Mouse (Mus musculus) cortical plate, adult 2 months (tissue): ENCODE results near the gene Slc4a7. TPM values are rescaled to one million over a fixed set of nuclear protein-coding genes. Genes with fewer than 3 reads are reported as not detected.
A peak's percentile ranks its signal among the peaks of the same experiment; 100 is the strongest.

Experiments used
- H3K27ac ChIP-seq: fragments of 200-500 bp; 2 replicates; pipeline ENCODE4 v1.5.1; 2012; ENCODE audit warnings: low read length, control low read depth, inconsistent platforms; ENCODE audit not compliant: insufficient read depth
- H3K4me1 ChIP-seq: fragments of 200-500 bp; 2 replicates; pipeline ENCODE4 v1.6.1; 2011; ENCODE audit warnings: low read length; ENCODE audit not compliant: control insufficient read depth, insufficient read depth
- H3K4me3 ChIP-seq: fragments of 200-500 bp; 2 replicates; pipeline ENCODE4 v1.5.1; 2011; ENCODE audit warnings: mild to moderate bottlenecking, low read length, control low read depth; ENCODE audit not compliant: insufficient read depth
- CTCF ChIP-seq: fragments of 200-500 bp; IDR thresholded peaks from 2 replicates; pipeline ENCODE4 v1.5.1; 2011; ENCODE audit warnings: mild to moderate bottlenecking, control low read depth, low read length; ENCODE audit not compliant: insufficient read depth; ENCODE audit errors: extremely low read depth
- POLR2A ChIP-seq: fragments of 200-500 bp; IDR thresholded peaks from 2 replicates; pipeline ENCODE4 v1.6.1; 2011; ENCODE audit warnings: mild to moderate bottlenecking, low read length, control low read depth; ENCODE audit not compliant: insufficient read depth; ENCODE audit errors: extremely low read depth
- polyA plus RNA-seq: library from polyadenylated mRNA; depleted of rRNA; stranded (reverse); fragments of >200 nt; gene quantifications from 2 replicates; pipeline ENCODE4 v1.2.3, GENCODE M21; 2012; rRNA removed

Slc4a7 gene
- polyA plus RNA-seq, 1 experiment, result 9.6 TPM

- H3K27ac ChIP-seq, result 0 out of 2 replicates have a peak overlapping the region, but pooled peaks have one; percentile 31
- TF ChIP-seq CTCF, result no peak
- TF ChIP-seq POLR2A, result no peak
Observed at GRCm38 (mm10) chr14:14833498-14833897, 131.4 kb downstream of the Slc4a7 start.

GRCm38 (mm10) chr14:14834266-14834665 lies 132.2 kb downstream of the Slc4a7 start:
- peaks cover 9% of the 10 kb centered on the region; the same call in 1 of the 2 replicates for H3K4me1 ChIP-seq
- no peak for TF ChIP-seq POLR2A
- TF ChIP-seq CTCF, result no peak
- no peak overlapping the region for H3K4me3 ChIP-seq
- H3K27ac ChIP-seq, result peak overlapping the region; percentile 31; the same call in 1 of the 2 replicates

More at GRCm38 (mm10) chr14:14833498-14833897, 131.4 kb downstream of the Slc4a7 start:
- no peak overlapping the region for H3K4me3 ChIP-seq
- peaks cover 9% of the 10 kb centered on the region; the same call in 1 of the 2 replicates for H3K4me1 ChIP-seq

- TF ChIP-seq CTCF (no peak), POLR2A (no peak)
- no peak overlapping the region for H3K27ac ChIP-seq
- H3K4me1 ChIP-seq, result peaks cover 6% of the 10 kb centered on the region; the same call in 1 of the 2 replicates
- no peak overlapping the region for H3K4me3 ChIP-seq
Observed at GRCm38 (mm10) chr14:14837627-14838026, 135.5 kb downstream of the Slc4a7 start.

- H3K27ac ChIP-seq, result no peak overlapping the region
- no peak for TF ChIP-seq CTCF
- no peak for TF ChIP-seq POLR2A
- H3K4me3 ChIP-seq, result no peak overlapping the region
Observed at GRCm38 (mm10) chr14:14838109-14838508, 136.0 kb downstream of the Slc4a7 start.

GRCm38 (mm10) chr14:14842734-14843530 lies 140.9 kb downstream of the Slc4a7 start:
- no peak overlapping the region for H3K4me3 ChIP-seq
- TF ChIP-seq POLR2A (no peak), CTCF (no peak)
- H3K27ac ChIP-seq, result no peak overlapping the region
- no peaks in the 10 kb centered on the region for H3K4me1 ChIP-seq

More at GRCm38 (mm10) chr14:14838109-14838508, 136.0 kb downstream of the Slc4a7 start:
- peaks cover 3% of the 10 kb centered on the region; the same call in 1 of the 2 replicates for H3K4me1 ChIP-seq

Other genes with a start within 250 kb of the Slc4a7 start
- 0.81 TPM in 2 replicates for gene Nek10, start 101.1 kb downstream of the Slc4a7 start, polyA plus RNA-seq